In genomic region chr2:151941269-151941668, GRCm38 (mm10) we compare ENCODE assay signal across 9 mouse cellular contexts. TPM values are rescaled to one million over a fixed set of nuclear protein-coding genes. Genes with fewer than 3 reads are reported as not detected.
DNase-seq lines count a peak whose midpoint lies in the region; ATAC-seq and TF ChIP-seq lines count a peak whose summit lies in the region.
"Had no signal": no experiment of that assay in that cellular context is flagged by ENCODE, and none has a peak within 500 bp of the region (broad histone marks: within the 10 kb centered on the region; RNA-seq: fewer than 3 reads in every experiment).

No protein-coding gene starts in this region.

- peaks cover 14% of the 10 kb centered on the region; the same call in 1 of the 2 replicates for H3K4me1 ChIP-seq in hindbrain, postnatal 0 days (ENCODE audit: insufficient read depth, low read length)
- H3K4me1 ChIP-seq in hindbrain, embryonic 10.5 days (replicated peaks) = peaks cover 13% of the 10 kb centered on the region
- no peaks in the 10 kb centered on the region for H3K4me1 ChIP-seq in embryonic fibroblast, embryonic 13.5 days (ENCODE audit: control insufficient read depth, insufficient read depth, low read length)
- H3K4me1 ChIP-seq in lung, postnatal 0 days (ENCODE audit: insufficient read depth, low read depth, low read length) = peaks cover 3% of the 10 kb centered on the region; the same call in 1 of the 2 replicates
- H3K4me1 ChIP-seq in forebrain, embryonic 15.5 days = no peaks in the 10 kb centered on the region

- no peak for TF ChIP-seq EP300 in lung, postnatal 0 days (IDR thresholded peaks at IDR 0.05)

- TF ChIP-seq CTCF in hindbrain, postnatal 0 days (IDR thresholded peaks at IDR 0.05; ENCODE audit: low read depth) = peak; percentile 64
- TF ChIP-seq CTCF in embryonic fibroblast, embryonic 13.5 days (IDR thresholded peaks at IDR 0.05; ENCODE audit: borderline replicate concordance, insufficient read depth, low read length) = peak; percentile 26; the same call in 1 of the 2 replicates
- TF ChIP-seq CTCF in lung, postnatal 0 days (IDR thresholded peaks at IDR 0.05) = peak; percentile 83

- DNase-seq in hindbrain, postnatal 0 days (ENCODE audit: low spot score) = peak; percentile 12
- no peak for DNase-seq in hindbrain, embryonic 10.5 days (ENCODE audit: low spot score)
- peak; percentile 40 for DNase-seq in ES-CJ7 (ENCODE audit: low read depth, low spot score)
- DNase-seq in lung, postnatal 0 days (ENCODE audit: low spot score) = peak; percentile 59
- no peak for DNase-seq in left cerebral cortex, adult 18-20 months (ENCODE audit: low spot score in 2 of 2)
- no peak for DNase-seq in ovary, postnatal 36 days (ENCODE audit: low spot score)

- no peak for ATAC-seq in hindbrain, postnatal 0 days
- peak; percentile 72 for ATAC-seq in lung, postnatal 0 days
- no peak for ATAC-seq in forebrain, embryonic 15.5 days (replicated peaks)

- WGBS in hindbrain, postnatal 0 days = 30% methylated on average over 2 of the region's 2 CpGs
- WGBS in hindbrain, embryonic 10.5 days = 37% methylated on average over 2 of the region's 2 CpGs
- WGBS in lung, postnatal 0 days = 54% methylated on average over 2 of the region's 2 CpGs
- 31% methylated on average over 2 of the region's 2 CpGs for WGBS in forebrain, embryonic 15.5 days

- H3K4me2 ChIP-seq in hindbrain, postnatal 0 days (ENCODE audit: low read depth, low read length) = no peak overlapping the region
- no peak overlapping the region for H3K4me2 ChIP-seq in lung, postnatal 0 days (replicated peaks; ENCODE audit: low read depth, low read length)
- H3K4me2 ChIP-seq in forebrain, embryonic 15.5 days (replicated peaks) = no peak overlapping the region

- H3K36me3 ChIP-seq in hindbrain, postnatal 0 days (ENCODE audit: insufficient read depth, low read length) = no peaks in the 10 kb centered on the region
- H3K36me3 ChIP-seq in hindbrain, embryonic 10.5 days = no peaks in the 10 kb centered on the region
- no peaks in the 10 kb centered on the region for H3K36me3 ChIP-seq in lung, postnatal 0 days (ENCODE audit: insufficient read depth, low read length)
- no peaks in the 10 kb centered on the region for H3K36me3 ChIP-seq in forebrain, embryonic 15.5 days

- H3K27me3 ChIP-seq in hindbrain, postnatal 0 days (ENCODE audit: insufficient read depth, low read length) = no peaks in the 10 kb centered on the region
- H3K27me3 ChIP-seq in hindbrain, embryonic 10.5 days (ENCODE audit: insufficient read depth, poor library complexity, severe bottlenecking) = no peaks in the 10 kb centered on the region
- no peaks in the 10 kb centered on the region for H3K27me3 ChIP-seq in lung, postnatal 0 days (replicated peaks; ENCODE audit: insufficient read depth, low read length)
- H3K27me3 ChIP-seq in forebrain, embryonic 15.5 days = no peaks in the 10 kb centered on the region

- no peaks in the 10 kb centered on the region for H3K9me3 ChIP-seq in hindbrain, postnatal 0 days (ENCODE audit: low read length)
- no peaks in the 10 kb centered on the region for H3K9me3 ChIP-seq in hindbrain, embryonic 10.5 days
- no peaks in the 10 kb centered on the region for H3K9me3 ChIP-seq in lung, postnatal 0 days (ENCODE audit: low read length)
- H3K9me3 ChIP-seq in forebrain, embryonic 15.5 days = no peaks in the 10 kb centered on the region

- no peak overlapping the region for H3K4me3 ChIP-seq in hindbrain, postnatal 0 days (ENCODE audit: low read length)
- no peak overlapping the region for H3K4me3 ChIP-seq in hindbrain, embryonic 10.5 days
- no peak overlapping the region for H3K4me3 ChIP-seq in embryonic fibroblast, embryonic 13.5 days (ENCODE audit: insufficient read depth, low read length)
- no peak overlapping the region for H3K4me3 ChIP-seq in lung, postnatal 0 days (ENCODE audit: low read depth, low read length)
- H3K4me3 ChIP-seq in forebrain, embryonic 15.5 days = no peak overlapping the region

- no peak overlapping the region for H3K27ac ChIP-seq in hindbrain, postnatal 0 days
- no peak overlapping the region for H3K27ac ChIP-seq in hindbrain, embryonic 10.5 days
- H3K27ac ChIP-seq in embryonic fibroblast, embryonic 13.5 days (ENCODE audit: insufficient read depth, low read length) = no peak overlapping the region
- H3K27ac ChIP-seq in lung, postnatal 0 days (ENCODE audit: low read length) = no peak overlapping the region
- H3K27ac ChIP-seq in forebrain, embryonic 15.5 days (replicated peaks) = no peak overlapping the region

- no peak for TF ChIP-seq POLR2A in embryonic fibroblast, embryonic 13.5 days (IDR thresholded peaks at IDR 0.05; ENCODE audit: low read depth, low read length)

- no peak overlapping the region for H3K9ac ChIP-seq in hindbrain, postnatal 0 days (replicated peaks; ENCODE audit: low read length)
- no peak overlapping the region for H3K9ac ChIP-seq in lung, postnatal 0 days (replicated peaks; ENCODE audit: low read depth)
- no peak overlapping the region for H3K9ac ChIP-seq in forebrain, embryonic 15.5 days (replicated peaks)

RNA-seq across cellular contexts. Expression of gene Angpt4, which starts 30.3 kb away (rescaled TPM):
- 0.10 and 0.14 TPM in 2 replicates for total RNA-seq in hindbrain, postnatal 0 days (2014; rRNA removed)
- 0.28 and 0.29 TPM in 2 replicates for polyA plus RNA-seq in hindbrain, postnatal 0 days (2015; fragmentation: Nextera tagmentation; extraction: Ambion mirVana)
- 0.22 and 0.31 TPM in 2 replicates for polyA plus RNA-seq in hindbrain, embryonic 10.5 days (2016; fragmentation: Nextera tagmentation; extraction: Ambion mirVana)
- polyA plus RNA-seq in embryonic fibroblast, embryonic 13.5 days (2011; ENCODE audit: insufficient read length, low read depth, missing spikeins) = 2.1 and 4.8 TPM in 2 replicates
- polyA plus RNA-seq in lung, postnatal 0 days (2015; fragmentation: Nextera tagmentation; extraction: Ambion mirVana) = 0.11 and 0.13 TPM in 2 replicates
- polyA plus RNA-seq in forebrain, embryonic 15.5 days (2015; fragmentation: Nextera tagmentation; extraction: Ambion mirVana) = 0.20 TPM in 1 of 2 replicates, not detected in the other
- total RNA-seq in left cerebral cortex, adult 18-20 months (2021) = not detected
- total RNA-seq: layer of hippocampus, postnatal 10 days had no signal

RNA-seq across cellular contexts. Expression of gene Fam110a, which starts 38.8 kb away (rescaled TPM):
- total RNA-seq in hindbrain, postnatal 0 days (2014; rRNA removed) = 25.4 and 27.3 TPM in 2 replicates
- 35.8 and 36.5 TPM in 2 replicates for polyA plus RNA-seq in hindbrain, postnatal 0 days (2015; fragmentation: Nextera tagmentation; extraction: Ambion mirVana)
- polyA plus RNA-seq in hindbrain, embryonic 10.5 days (2016; fragmentation: Nextera tagmentation; extraction: Ambion mirVana) = 99.4 and 149 TPM in 2 replicates
- 9.7 and 13.4 TPM in 2 replicates for polyA plus RNA-seq in embryonic fibroblast, embryonic 13.5 days (2011; ENCODE audit: insufficient read length, low read depth, missing spikeins)
- 34.8 and 36.3 TPM in 2 replicates for polyA plus RNA-seq in lung, postnatal 0 days (2015; fragmentation: Nextera tagmentation; extraction: Ambion mirVana)
- 71.9 and 75.2 TPM in 2 replicates for polyA plus RNA-seq in forebrain, embryonic 15.5 days (2015; fragmentation: Nextera tagmentation; extraction: Ambion mirVana)
- total RNA-seq in left cerebral cortex, adult 18-20 months (2021) = 1 to 10 TPM; 7.4 to 7.6 TPM

RNA-seq across cellular contexts. Expression of gene Slc52a3, which starts 55.0 kb away (rescaled TPM):
- 2.7 and 3.1 TPM in 2 replicates for total RNA-seq in hindbrain, postnatal 0 days (2014; rRNA removed)
- polyA plus RNA-seq in hindbrain, postnatal 0 days (2015; fragmentation: Nextera tagmentation; extraction: Ambion mirVana) = 2.6 and 2.7 TPM in 2 replicates
- 0.90 and 1.3 TPM in 2 replicates for polyA plus RNA-seq in hindbrain, embryonic 10.5 days (2016; fragmentation: Nextera tagmentation; extraction: Ambion mirVana)
- 0.55 and 0.60 TPM in 2 replicates for polyA plus RNA-seq in embryonic fibroblast, embryonic 13.5 days (2011; ENCODE audit: insufficient read length, low read depth, missing spikeins)
- 26.0 and 26.7 TPM in 2 replicates for polyA plus RNA-seq in lung, postnatal 0 days (2015; fragmentation: Nextera tagmentation; extraction: Ambion mirVana)
- polyA plus RNA-seq in forebrain, embryonic 15.5 days (2015; fragmentation: Nextera tagmentation; extraction: Ambion mirVana) = 0.84 and 1.3 TPM in 2 replicates
- total RNA-seq in left cerebral cortex, adult 18-20 months (2021) = 1 to 10 TPM; 2.1 to 2.8 TPM

Comparison
In these comparisons a context has a peak if more than half of its experiments do, and no peak if none do; other contexts are left out.
1. DNase-seq: peak in hindbrain, postnatal 0 days (single experiment), ES-CJ7 (single experiment) and lung, postnatal 0 days (single experiment); none in hindbrain, embryonic 10.5 days (single experiment), left cerebral cortex, adult 18-20 months (0 of 2) and ovary, postnatal 36 days (single experiment).
2. CTCF ChIP-seq: peak in every context shown above with its lines; median percentile 83 in lung, postnatal 0 days; 64 in hindbrain, postnatal 0 days; 26 in embryonic fibroblast, embryonic 13.5 days.